Mouse (Mus musculus) urinary bladder, postnatal 14 days (tissue): ENCODE measurements around the gene Skp1a.
A peak's percentile ranks its signal among the peaks of the same experiment; 100 is the strongest.
"Not testable (repeated sequence)": the region's sequence is repeated elsewhere in the genome, so short reads cannot be mapped to it uniquely, and the experiment has no call there.

Experiments
- DNase-seq: peaks from one replicate; pipeline ENCODE4 v3.0.0; 2021; ENCODE audit warnings: low spot score

Gene Skp1a

GRCm38 (mm10) chr11:52231606-52232541 lies at the start of gene Skp1a:
Gene Skp1a, plus strand, starts transcription at chr11:52231995.
- peak; percentile 93 for DNase-seq

- DNase-seq = not testable (repeated sequence)
Measured at GRCm38 (mm10) chr11:52196496-52197023, 35.2 kb upstream of the Skp1a start.

- no peak for DNase-seq
Measured at GRCm38 (mm10) chr11:52213887-52214286, 17.9 kb upstream of the Skp1a start, which contains the start of gene Olfr1371. Gene Olfr1371, minus strand, starts transcription at chr11:52213987.

GRCm38 (mm10) chr11:52220282-52220681 lies 11.5 kb upstream of the Skp1a start:
- peak; percentile 75 for DNase-seq

- DNase-seq = not testable (repeated sequence)
Measured at GRCm38 (mm10) chr11:52221921-52222320, 9.9 kb upstream of the Skp1a start.

- DNase-seq = no peak
Measured at GRCm38 (mm10) chr11:52222891-52223290, 8.9 kb upstream of the Skp1a start.

- peak; percentile 89 for DNase-seq
Measured at GRCm38 (mm10) chr11:52223968-52224682, 7.7 kb upstream of the Skp1a start.

- DNase-seq = no peak
Measured at GRCm38 (mm10) chr11:52225986-52226599, 5.7 kb upstream of the Skp1a start.

GRCm38 (mm10) chr11:52227053-52227452 lies 4.7 kb upstream of the Skp1a start:
- DNase-seq = no peak

GRCm38 (mm10) chr11:52227466-52228226 lies 4.1 kb upstream of the Skp1a start:
- no peak for DNase-seq

GRCm38 (mm10) chr11:52228722-52229448 lies 2.9 kb upstream of the Skp1a start:
- no peak for DNase-seq

- no peak for DNase-seq
Measured at GRCm38 (mm10) chr11:52230694-52231093, 1.1 kb upstream of the Skp1a start.

- no peak for DNase-seq
Measured at GRCm38 (mm10) chr11:52233043-52233653, 1.4 kb downstream of the Skp1a start.

- DNase-seq = no peak
Measured at GRCm38 (mm10) chr11:52233906-52234305, 2.1 kb downstream of the Skp1a start.

GRCm38 (mm10) chr11:52234509-52234908 lies 2.7 kb downstream of the Skp1a start:
- no peak for DNase-seq

- no peak for DNase-seq
Measured at GRCm38 (mm10) chr11:52240898-52241542, 9.2 kb downstream of the Skp1a start.

- no peak for DNase-seq
Measured at GRCm38 (mm10) chr11:52249452-52249851, 17.7 kb downstream of the Skp1a start.

GRCm38 (mm10) chr11:52251770-52252169 lies 20.0 kb downstream of the Skp1a start:
- no peak for DNase-seq

GRCm38 (mm10) chr11:52252692-52253091 lies 20.9 kb downstream of the Skp1a start:
- DNase-seq = no peak
